Mouse (Mus musculus): ENCODE measurements around the gene Cltb.

Cltb gene

DNA sequence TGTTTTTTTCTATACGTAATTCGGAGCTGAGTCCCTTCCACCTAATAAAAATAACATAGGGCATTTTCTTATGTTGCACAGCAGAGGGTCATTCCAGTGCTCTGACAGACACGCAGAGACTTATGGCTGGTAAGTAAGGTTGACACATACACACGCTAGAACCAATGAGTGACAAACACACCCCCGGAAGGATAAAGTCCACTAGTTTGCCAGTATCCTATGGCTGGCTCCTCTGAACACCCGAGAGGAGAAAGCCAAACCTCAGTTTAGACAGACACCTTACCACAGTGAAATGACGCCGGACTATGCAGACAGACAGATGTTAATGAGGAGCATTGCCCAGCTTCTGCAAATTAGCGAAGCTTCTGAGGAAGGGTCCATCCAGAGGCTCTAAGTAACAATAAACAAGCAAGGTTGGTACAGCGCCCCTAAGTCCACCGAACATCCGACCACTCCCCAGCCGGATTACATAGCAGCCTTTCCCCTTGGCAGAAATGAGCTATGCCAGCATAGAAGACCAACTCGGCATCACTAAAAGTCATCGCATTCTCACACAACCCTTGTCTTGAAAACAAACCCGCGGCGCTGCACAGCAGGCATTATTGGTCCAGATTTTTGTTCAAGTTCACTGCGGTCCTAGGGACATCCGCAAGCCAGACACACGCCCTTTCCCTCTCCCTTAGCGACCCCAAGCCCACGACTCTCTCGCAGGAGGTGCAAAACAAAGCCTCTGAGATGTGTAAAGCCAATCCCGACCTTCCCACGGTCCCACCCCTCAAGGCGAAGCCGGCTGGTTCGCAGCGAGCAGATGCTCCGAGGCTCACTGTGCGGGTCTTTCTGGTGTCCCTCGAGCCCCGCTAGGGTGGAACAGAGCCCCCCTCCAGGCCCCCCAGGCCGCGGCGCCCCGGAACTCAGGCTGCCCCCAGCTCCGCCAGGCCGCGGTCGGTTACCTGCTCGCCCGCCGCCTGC, 46.6 kb downstream of the Cltb start:
- peak; percentile 31 for DNase-seq (ENCODE audit: low spot score)

DNA sequence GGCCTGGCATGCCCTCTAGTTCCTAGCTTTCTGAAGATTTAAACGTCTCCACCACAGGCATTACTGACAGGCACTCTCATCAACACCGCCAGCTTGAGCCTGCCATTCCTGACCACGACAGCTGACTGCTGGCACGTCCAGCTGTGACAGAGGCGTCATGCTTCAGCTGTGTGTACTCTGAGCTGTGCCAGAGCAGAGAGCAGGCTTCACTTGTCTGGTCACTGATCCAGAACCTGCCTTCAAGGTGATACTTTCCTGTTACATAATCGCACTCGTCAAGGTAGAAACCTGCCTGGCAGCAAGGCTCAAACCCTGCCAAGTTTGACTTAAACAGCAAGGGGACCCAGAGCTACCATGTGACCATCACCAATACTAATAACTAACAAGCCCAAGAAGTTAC, 48.6 kb downstream of the Cltb start:
- peak; percentile 28 for DNase-seq (ENCODE audit: low spot score)

DNA sequence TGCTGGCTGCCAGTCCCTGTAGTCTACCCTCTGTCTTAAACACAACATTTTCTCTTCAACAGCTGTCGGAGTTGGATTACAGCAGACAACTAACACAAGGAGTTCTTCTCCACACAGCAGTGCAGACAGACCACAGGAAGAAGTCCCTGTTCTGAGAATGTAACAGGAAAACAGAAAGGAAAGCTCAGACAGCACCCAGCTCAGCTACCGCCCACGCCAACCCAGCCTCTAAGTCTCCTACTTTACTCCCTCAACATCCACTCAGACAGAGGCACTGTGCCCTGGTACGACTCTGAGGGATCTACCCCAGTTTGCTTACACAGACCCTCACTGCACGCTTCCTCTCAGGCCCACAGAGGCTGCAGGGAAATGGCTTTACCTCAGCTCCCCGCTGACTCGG, 50.5 kb downstream of the Cltb start:
- no peak for DNase-seq (ENCODE audit: low spot score)

DNA sequence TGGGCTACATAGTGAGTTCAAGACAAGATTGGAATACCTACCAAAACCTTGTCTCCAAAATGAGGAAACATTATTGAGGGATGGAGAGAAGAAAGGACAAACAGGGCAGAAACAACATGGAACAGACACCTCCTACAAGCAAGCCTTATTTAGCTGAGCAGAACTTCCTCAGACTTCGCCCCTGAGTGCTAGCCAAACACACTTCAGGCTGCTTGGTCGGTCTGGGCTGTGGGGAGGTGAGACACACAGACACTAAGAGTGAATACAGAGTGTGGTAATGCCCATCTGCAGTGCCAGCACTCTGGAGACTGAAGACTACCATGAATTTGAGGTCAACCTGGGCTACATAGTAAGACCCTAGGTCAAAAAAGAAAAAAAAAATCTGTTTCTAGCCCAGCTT, 51.5 kb downstream of the Cltb start:
- DNase-seq (ENCODE audit: low spot score) = no peak

- DNase-seq (ENCODE audit: low spot score) = no peak
Measured at GRCm38 (mm10) chr13:54557652-54558051, 53.5 kb downstream of the Cltb start.

- DNase-seq (ENCODE audit: low spot score) = peak; percentile 91
Measured at GRCm38 (mm10) chr13:54556796-54557195, 54.3 kb downstream of the Cltb start.

GRCm38 (mm10) chr13:54556176-54556575, 55.0 kb downstream of the Cltb start:
- no peak for DNase-seq (ENCODE audit: low spot score)

DNA sequence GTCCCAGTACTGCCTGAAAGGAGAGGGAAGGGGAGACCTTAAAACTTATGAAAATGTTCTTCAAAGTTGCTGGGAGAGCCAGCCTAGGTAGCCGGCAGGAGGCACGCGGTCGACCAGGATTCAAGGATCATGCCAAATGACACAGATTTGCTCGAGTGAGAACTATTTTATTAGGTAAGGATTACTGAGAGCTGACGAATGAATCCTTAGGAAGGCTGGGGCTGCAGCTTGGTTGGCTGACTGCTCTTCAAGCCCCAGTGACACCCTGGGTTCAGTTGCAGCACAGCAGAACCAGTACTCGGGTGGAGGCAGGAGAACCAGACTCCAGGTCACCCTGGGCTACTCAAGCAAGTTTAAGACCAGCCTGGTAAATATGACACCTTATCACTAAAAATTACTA, 63.1 kb downstream of the Cltb start:
- DNase-seq (ENCODE audit: low spot score) = no peak
